Mouse (Mus musculus): Measurements from ENCODE around the gene Mfap2.

- TF ChIP-seq CTCF (IDR thresholded peaks at IDR 0.05; ENCODE audit: low read depth, low read length), result no peak
- no peak for TF ChIP-seq POLR2A (IDR thresholded peaks at IDR 0.05; ENCODE audit: extremely low read depth, insufficient read depth, low read length)
Observed at GRCm38 (mm10) chr4:140987476-140987875, 22.7 kb upstream of the Mfap2 start.

Measured in liver, adult 2 months (tissue).